Mouse (Mus musculus) ES-Bruce4 (cell line): ENCODE measurements around the gene Hoxa2. TPM values are rescaled to one million over a fixed set of nuclear protein-coding genes. Genes with fewer than 3 reads are reported as not detected.

Experiments
- H3K27ac ChIP-seq: 2 replicates; pipeline ENCODE4 v1.5.1; 2012; ENCODE audit warnings: low read length, inconsistent platforms; ENCODE audit not compliant: insufficient read depth
- H3K27me3 ChIP-seq: 2 replicates; pipeline ENCODE4 v1.6.1; 2012; ENCODE audit warnings: mild to moderate bottlenecking, low read length, inconsistent platforms; ENCODE audit not compliant: control insufficient read depth, poor library complexity, insufficient read depth, severe bottlenecking
- H3K36me3 ChIP-seq: 2 replicates; pipeline ENCODE4 v1.6.1; 2012; ENCODE audit warnings: inconsistent platforms, mild to moderate bottlenecking, low read length, moderate library complexity; ENCODE audit not compliant: control insufficient read depth, poor library complexity, insufficient read depth, severe bottlenecking
- H3K4me1 ChIP-seq: one replicate; pipeline ENCODE4 v1.8.1; 2011; ENCODE audit warnings: low read length; ENCODE audit not compliant: control insufficient read depth, insufficient read depth
- H3K4me3 ChIP-seq: 2 replicates; pipeline ENCODE4 v1.5.1; 2011; ENCODE audit warnings: low read depth, mild to moderate bottlenecking, low read length
- H3K9ac ChIP-seq: 2 replicates; pipeline ENCODE4 v1.6.1; 2012; ENCODE audit warnings: low read depth, mild to moderate bottlenecking, inconsistent platforms; ENCODE audit not compliant: poor library complexity, severe bottlenecking
- H3K9me3 ChIP-seq: replicated peaks from 2 replicates; pipeline ENCODE4 v1.6.1; 2012; ENCODE audit warnings: mild to moderate bottlenecking, low read length, inconsistent platforms; ENCODE audit not compliant: control insufficient read depth, poor library complexity, insufficient read depth, severe bottlenecking
- CTCF ChIP-seq: IDR thresholded peaks from one replicate; pipeline ENCODE4 v1.8.1; 2011; ENCODE audit warnings: low read depth, low read length
- EP300 ChIP-seq: IDR thresholded peaks from 2 replicates; pipeline ENCODE4 v1.6.1; 2011; ENCODE audit warnings: low read depth, low read length; ENCODE audit not compliant: insufficient read depth
- POLR2A ChIP-seq: IDR thresholded peaks from one replicate; pipeline ENCODE4 v1.8.1; 2011; ENCODE audit warnings: low read length; ENCODE audit not compliant: insufficient read depth
- polyA plus RNA-seq: library from polyadenylated mRNA; stranded (reverse); fragments of >200 nt; gene quantifications from 2 replicates; pipeline ENCODE4 v1.2.4, GENCODE M21; 2011; ENCODE audit warnings: low read depth; ENCODE audit not compliant: missing spikeins, insufficient read depth, insufficient read length

Hoxa2 gene
- polyA plus RNA-seq, 1 experiment = not detected

- H3K36me3 ChIP-seq = 0 out of 2 replicates have a peak, but pooled peaks cover 4% of the 10 kb centered on the region
- TF ChIP-seq EP300 (no peak), CTCF (no peak), POLR2A (no peak)
- no peak overlapping the region for H3K27ac ChIP-seq
- H3K9ac ChIP-seq = no peak overlapping the region
- H3K9me3 ChIP-seq = no peaks in the 10 kb centered on the region
- no peaks in the 10 kb centered on the region for H3K27me3 ChIP-seq
- H3K4me3 ChIP-seq = no peak overlapping the region
- peaks cover 2% of the 10 kb centered on the region for H3K4me1 ChIP-seq
Observed at GRCm38 (mm10) chr6:52118903-52119635, 45.6 kb downstream of the Hoxa2 start.

GRCm38 (mm10) chr6:52115899-52116298 is 48.7 kb downstream of the Hoxa2 start:
- Histone ChIP-seq H3K27me3 (no peaks in the 10 kb centered on the region), H3K27ac (no peak overlapping the region), H3K9ac (no peak overlapping the region), H3K9me3 (no peaks in the 10 kb centered on the region), H3K4me3 (no peak overlapping the region), H3K36me3 (peaks cover 23% of the 10 kb centered on the region), H3K4me1 (peaks cover 2% of the 10 kb centered on the region)
- no peak for TF ChIP-seq POLR2A
- no peak for TF ChIP-seq EP300
- TF ChIP-seq CTCF = no peak

Other genes with a start within 250 kb of the Hoxa2 start
- 42.9 and 43.0 TPM in 2 replicates for gene Skap2, start 152.3 kb downstream of the Hoxa2 start, polyA plus RNA-seq
- gene Hoxa1, start 6.5 kb downstream of the Hoxa2 start, polyA plus RNA-seq = 2.7 and 2.9 TPM in 2 replicates
- not detected in 2 replicates for gene 5730596B20Rik, start 12.7 kb upstream of the Hoxa2 start, polyA plus RNA-seq
- not detected in 2 replicates for gene Hoxa4, start 26.9 kb upstream of the Hoxa2 start, polyA plus RNA-seq
- gene Hoxa5, start 39.8 kb upstream of the Hoxa2 start, polyA plus RNA-seq = not detected in 2 replicates
- not detected in 2 replicates for gene Hoxa6, start 43.9 kb upstream of the Hoxa2 start, polyA plus RNA-seq
- 0.25 TPM in 1 of 2 replicates, not detected in the other for gene Hoxa3, start 48.5 kb upstream of the Hoxa2 start, polyA plus RNA-seq
- gene Gm28308, start 48.5 kb upstream of the Hoxa2 start, polyA plus RNA-seq = not detected in 2 replicates
- gene Hoxa7, start 57.0 kb upstream of the Hoxa2 start, polyA plus RNA-seq = 0.65 and 1.4 TPM in 2 replicates
- gene Hoxa9, start 66.3 kb upstream of the Hoxa2 start, polyA plus RNA-seq = not detected in 2 replicates
- gene Hoxa10, start 76.0 kb upstream of the Hoxa2 start, polyA plus RNA-seq = not detected in 2 replicates
- not detected in 2 replicates for gene Hoxa11, start 81.0 kb upstream of the Hoxa2 start, polyA plus RNA-seq
- gene Hoxa13, start 96.0 kb upstream of the Hoxa2 start, polyA plus RNA-seq = 0.25 TPM in 1 of 2 replicates, not detected in the other
- gene Evx1, start 148.7 kb upstream of the Hoxa2 start, polyA plus RNA-seq = 0.63 and 0.68 TPM in 2 replicates